Mouse (Mus musculus): Measurements from ENCODE around the gene Rbpjl.

DNA sequence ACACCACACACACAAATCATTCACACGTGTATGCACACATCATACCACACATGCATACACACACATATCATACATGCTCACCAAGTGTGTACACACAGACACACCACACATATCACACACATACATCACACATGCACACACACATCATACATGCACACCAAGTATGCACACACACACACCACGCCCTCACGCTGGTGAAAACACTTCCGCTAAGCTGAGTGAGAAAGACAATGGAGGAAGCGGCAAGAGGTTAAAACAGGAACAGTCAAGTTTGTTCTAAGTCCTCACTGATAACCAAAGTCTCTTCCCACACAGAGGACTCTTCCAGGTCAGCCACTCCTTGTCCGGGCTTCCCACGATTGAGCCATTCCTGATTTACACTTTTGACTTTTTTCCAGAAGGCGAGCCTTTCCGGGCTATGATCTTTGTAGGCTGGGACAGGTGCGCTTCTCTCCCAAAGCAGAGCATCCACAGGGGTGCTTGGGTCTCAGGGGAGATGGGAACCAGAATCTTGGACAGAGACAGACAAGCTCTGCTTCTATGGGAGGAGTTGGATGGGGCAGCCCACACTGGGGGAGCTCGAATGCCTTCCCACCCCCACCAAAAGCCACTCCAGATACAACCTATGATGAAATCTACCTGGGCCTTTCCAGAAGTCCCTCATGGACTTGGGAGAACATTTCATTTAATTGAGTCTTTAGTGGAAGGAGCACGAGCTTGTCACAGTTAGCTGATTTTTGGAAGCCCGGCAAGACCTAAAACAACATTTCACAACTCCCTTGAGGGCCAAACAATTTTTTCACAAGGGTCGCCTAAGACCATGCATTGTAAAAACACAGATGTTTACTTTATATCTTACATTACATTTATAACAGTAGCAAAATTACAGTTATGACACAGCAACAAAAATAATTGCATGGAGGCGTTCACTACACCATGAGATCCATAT lies 25.2 kb upstream of the Rbpjl start:
- TF ChIP-seq CTCF (IDR thresholded peaks at IDR 0.05; ENCODE audit: insufficient read depth, low read length) = no peak
- TF ChIP-seq POLR2A (IDR thresholded peaks at IDR 0.05; ENCODE audit: borderline replicate concordance, extremely low read depth, low read depth, low read length) = no peak

Data from lung, adult 2 months (tissue).